Mouse (Mus musculus): ENCODE measurements around the gene Tpm1. TPM values are rescaled to one million over a fixed set of nuclear protein-coding genes. Genes with fewer than 3 reads are reported as not detected.

Gene Tpm1
- total RNA-seq, 1 experiment from 2014 or later: 78.7 TPM

DNA sequence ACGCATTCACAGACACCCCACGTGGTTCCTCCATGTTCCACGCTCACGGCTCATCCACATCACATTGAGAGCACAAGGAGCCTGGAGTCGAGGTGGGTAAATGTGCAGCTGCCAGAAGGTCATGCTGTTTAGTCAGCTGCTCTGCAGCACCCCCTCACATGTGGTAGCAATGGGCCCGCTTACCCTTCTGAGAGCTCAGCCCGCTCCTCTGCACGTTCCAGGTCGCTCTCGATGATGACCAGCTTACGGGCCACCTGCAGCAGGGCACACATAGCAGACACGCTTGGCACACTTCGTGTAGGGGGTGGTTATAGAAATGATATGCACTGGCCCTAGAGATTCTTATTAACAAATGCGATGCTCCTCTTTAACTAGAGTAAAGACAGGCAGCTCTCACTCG is 16.6 kb downstream of the Tpm1 start:
- no peak for ATAC-seq (ENCODE audit: extremely low read depth, insufficient number of reproducible peaks, low FRiP score, poor library complexity, severe bottlenecking)

- ATAC-seq (ENCODE audit: extremely low read depth, insufficient number of reproducible peaks, low FRiP score, poor library complexity, severe bottlenecking): no peak
Measured at GRCm38 (mm10) chr9:67029518-67029917, 19.7 kb downstream of the Tpm1 start.

DNA sequence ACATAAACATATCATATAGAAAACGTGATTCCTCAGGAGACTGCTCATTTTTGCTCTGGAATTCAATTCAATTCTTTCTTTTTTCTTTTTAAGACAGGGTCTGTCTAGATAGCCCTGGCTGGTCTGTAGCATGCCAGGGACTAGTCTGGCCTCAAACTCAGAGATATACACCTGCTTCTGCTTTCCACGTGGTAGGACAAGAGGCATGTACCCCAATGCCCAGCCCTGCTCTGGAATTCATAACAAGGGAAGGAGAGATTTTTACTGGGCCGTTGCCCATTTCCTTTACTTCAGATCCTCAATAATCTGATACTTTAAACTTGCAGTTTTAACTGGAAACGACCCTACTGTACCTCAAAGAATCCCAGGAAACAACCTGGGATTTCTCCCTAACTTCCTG is 20.3 kb downstream of the Tpm1 start:
- no peak for ATAC-seq (ENCODE audit: extremely low read depth, insufficient number of reproducible peaks, low FRiP score, poor library complexity, severe bottlenecking)

DNA sequence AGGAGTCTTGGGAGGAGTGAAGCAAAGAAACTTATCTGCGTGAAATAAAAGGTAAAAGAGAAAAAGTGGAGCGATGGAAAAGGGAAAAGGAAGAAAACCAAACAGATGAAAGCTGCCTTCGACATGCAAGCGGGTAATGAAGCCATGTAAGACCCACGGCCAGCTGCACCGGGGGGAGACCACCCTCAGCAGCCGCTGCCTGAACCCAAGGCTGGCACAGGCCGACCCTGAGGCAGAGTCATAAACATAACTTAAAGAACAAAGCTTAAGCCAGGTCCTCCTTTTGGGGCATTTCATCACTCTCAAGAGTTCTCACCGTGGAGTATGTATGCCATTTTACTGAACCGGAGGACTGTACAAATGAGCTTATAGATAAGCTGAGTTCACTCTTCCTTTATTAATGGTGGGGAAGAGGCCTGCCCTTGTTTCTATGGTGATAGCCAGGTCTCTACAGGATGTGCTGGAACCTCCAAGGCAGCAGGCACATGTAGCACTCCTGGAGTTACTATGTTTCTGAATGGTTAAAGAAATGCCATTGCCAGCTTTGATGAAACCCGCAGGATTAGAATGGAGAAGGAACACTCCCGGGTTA is 21.0 kb downstream of the Tpm1 start:
- no peak for ATAC-seq (ENCODE audit: extremely low read depth, insufficient number of reproducible peaks, low FRiP score, poor library complexity, severe bottlenecking)

DNA sequence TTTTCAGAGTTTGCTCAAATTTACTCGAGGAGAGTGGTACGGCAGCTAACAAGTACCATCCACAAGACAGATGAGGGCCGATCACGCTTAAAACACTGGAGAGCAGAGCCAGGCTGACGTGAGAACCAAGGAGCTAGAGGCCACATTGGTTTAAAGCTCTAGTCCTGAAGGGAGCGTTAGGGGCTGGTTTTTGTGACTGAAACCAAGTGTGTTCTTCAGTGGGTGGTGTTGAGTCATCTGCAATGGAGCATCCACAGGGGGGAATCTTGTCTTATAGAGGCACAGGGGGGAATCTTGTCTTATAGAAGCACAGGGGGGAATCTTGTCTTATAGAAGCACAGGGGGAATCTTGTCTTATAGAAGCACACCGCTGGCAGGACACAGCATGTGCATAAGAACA is 22.3 kb downstream of the Tpm1 start:
- ATAC-seq (ENCODE audit: extremely low read depth, insufficient number of reproducible peaks, low FRiP score, poor library complexity, severe bottlenecking): no peak

DNA sequence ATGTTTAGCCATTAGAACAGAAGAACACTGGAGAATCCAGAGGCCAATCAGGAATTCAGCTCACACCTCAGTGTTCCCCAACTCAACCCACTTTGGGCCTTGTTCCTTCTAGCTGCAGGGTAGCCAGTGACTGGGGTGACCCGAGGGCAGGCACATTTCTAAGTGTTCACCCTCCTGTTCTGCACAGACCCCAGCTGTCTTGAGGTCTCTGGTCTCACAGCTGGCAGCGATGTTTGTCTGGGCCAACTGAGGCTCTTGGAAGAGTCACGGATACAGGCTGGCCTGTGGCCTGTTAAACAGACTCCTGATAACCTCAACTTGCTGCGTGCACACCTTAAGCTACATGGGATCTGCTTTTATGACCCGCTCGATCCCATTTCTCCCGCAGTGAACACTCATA is 23.1 kb downstream of the Tpm1 start:
- no peak for ATAC-seq (ENCODE audit: extremely low read depth, insufficient number of reproducible peaks, low FRiP score, poor library complexity, severe bottlenecking)

DNA sequence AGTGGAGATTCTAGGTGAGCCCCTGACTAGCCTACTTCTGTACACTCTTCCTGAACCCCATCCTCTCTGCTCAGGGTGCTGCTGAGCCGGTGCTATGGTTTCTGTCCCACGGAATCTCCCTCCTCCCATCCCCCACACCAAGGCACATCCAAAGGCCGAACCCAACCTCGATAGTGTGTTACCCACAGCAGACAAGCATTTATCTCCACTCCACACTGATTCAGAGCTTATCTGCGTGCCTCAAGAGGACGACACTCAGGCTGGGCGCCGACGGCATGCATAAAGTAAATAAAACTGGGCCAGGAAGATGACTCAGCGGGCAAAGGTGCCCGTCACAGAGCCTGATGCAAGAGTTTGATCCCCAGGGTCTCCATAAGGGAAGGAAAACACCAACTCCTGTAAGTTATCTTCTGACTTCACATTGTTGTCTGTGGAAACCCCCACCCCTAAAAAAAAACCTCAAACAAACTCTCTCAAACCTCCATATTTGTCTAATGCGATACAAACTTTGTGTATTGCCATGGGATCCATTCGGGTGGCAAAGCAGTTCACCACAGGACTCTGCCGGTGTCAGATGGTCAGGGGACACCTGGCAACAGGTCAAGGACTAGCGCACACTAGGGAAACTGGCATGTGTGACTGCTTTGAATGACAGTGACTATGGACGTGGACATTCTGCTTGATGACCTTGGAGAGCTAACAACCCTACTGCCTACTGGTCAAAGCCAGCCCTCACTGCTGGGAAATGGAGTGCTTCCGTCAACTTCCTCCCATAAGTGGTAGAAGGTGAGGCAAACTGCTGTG is 24.1 kb downstream of the Tpm1 start:
- ATAC-seq (ENCODE audit: extremely low read depth, insufficient number of reproducible peaks, low FRiP score, poor library complexity, severe bottlenecking): no peak

DNA sequence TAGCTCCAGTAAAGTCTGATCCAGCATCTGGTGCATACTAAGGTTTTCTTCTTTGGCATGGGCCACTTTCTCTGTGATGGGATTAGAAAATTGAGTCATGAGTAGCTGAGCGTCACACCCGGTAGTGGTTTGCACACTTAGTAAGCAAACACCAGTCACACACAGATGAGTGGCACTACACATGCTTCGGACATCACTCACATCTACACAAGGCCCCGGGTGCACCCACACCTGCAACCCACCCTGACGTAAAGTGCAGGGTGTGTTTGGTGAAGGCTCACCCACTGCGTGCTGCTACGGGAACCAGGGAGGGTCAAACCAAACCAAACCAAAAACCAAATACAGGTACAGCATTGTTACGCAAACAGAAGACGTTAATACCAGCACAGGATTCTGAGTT is 25.8 kb downstream of the Tpm1 start:
- ATAC-seq (ENCODE audit: extremely low read depth, insufficient number of reproducible peaks, low FRiP score, poor library complexity, severe bottlenecking): no peak

GRCm38 (mm10) chr9:67020063-67020462 is 29.1 kb downstream of the Tpm1 start:
- no peak for ATAC-seq (ENCODE audit: extremely low read depth, insufficient number of reproducible peaks, low FRiP score, poor library complexity, severe bottlenecking)

- ATAC-seq (ENCODE audit: extremely low read depth, insufficient number of reproducible peaks, low FRiP score, poor library complexity, severe bottlenecking): no peak
Measured at GRCm38 (mm10) chr9:67013501-67013900, 35.7 kb downstream of the Tpm1 start.

DNA sequence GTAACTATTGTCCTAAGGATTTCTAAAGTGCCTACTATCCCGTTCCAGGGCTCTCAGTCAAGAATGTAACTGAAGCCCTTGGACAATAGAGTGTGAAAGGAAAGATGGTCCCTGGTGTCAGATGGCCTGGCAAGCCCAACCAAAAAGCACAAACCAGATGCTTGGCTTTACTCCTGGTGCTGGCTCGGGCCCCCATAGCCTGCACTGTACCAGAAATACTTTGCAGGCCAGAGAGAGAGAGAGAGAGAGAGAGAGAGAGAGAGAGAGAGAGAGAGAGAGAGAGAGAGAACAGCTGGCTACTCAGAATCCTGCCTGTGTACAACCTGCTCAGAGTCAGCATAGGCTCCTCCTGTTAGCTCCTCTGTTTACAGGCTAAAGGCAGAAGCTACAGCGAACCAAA is 36.7 kb downstream of the Tpm1 start:
- ATAC-seq (ENCODE audit: extremely low read depth, insufficient number of reproducible peaks, low FRiP score, poor library complexity, severe bottlenecking): no peak

DNA sequence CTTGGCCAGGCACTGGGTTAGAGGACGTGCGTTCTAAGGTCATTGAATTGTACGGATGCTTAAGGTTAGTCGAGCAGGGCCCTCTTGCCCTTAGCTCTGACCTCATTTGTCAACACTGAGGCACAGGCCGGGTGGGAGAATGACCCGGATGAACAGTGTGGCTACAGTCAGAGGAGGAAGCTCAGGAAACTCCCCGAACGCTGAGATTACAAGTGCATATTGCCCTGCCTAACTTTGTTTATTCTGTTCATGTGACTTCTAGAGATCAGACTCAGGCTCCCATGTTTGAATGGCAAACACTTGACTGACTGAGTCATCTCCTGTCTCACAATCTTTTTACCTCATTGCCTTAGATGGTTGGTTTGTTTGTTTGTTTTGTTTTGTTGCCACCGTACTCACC is 37.7 kb downstream of the Tpm1 start:
- ATAC-seq (ENCODE audit: extremely low read depth, insufficient number of reproducible peaks, low FRiP score, poor library complexity, severe bottlenecking): no peak

GRCm38 (mm10) chr9:67008781-67009180 is 40.4 kb downstream of the Tpm1 start:
- no peak for ATAC-seq (ENCODE audit: extremely low read depth, insufficient number of reproducible peaks, low FRiP score, poor library complexity, severe bottlenecking)

- ATAC-seq (ENCODE audit: extremely low read depth, insufficient number of reproducible peaks, low FRiP score, poor library complexity, severe bottlenecking): no peak
Measured at GRCm38 (mm10) chr9:67006376-67006775, 42.8 kb downstream of the Tpm1 start.

DNA sequence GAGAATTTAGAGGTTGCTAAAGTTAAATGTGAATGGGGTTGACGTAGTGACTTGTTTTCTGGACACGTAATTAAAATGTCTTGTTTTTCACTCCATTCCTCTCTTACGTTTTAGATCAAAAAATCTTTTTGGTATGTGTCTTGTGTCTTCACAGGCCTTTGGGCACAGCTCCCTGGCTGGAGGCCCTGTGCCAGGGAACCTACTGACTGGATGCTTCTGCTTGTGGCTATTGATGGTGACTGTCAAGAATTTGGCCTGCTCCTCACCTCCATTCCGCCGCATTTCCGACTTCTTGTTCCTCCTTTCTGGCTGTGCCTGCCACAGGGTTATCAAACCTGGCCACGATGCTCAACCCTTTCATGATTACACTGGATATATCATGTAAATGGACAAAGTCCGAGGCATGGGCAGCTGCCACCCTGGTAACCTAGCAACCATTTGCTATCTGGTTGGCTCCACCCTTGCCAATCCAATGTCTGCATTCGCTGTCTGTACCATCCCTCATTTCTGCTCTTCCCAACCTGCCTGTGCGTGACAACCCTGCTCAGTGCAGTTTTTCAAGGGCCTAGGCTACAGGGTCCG is 44.0 kb downstream of the Tpm1 start:
- no peak for ATAC-seq (ENCODE audit: extremely low read depth, insufficient number of reproducible peaks, low FRiP score, poor library complexity, severe bottlenecking)

GRCm38 (mm10) chr9:67003656-67004055 is 45.5 kb downstream of the Tpm1 start:
- no peak for ATAC-seq (ENCODE audit: extremely low read depth, insufficient number of reproducible peaks, low FRiP score, poor library complexity, severe bottlenecking)

- no peak for ATAC-seq (ENCODE audit: extremely low read depth, insufficient number of reproducible peaks, low FRiP score, poor library complexity, severe bottlenecking)
Measured at GRCm38 (mm10) chr9:67003156-67003555, 46.0 kb downstream of the Tpm1 start.

DNA sequence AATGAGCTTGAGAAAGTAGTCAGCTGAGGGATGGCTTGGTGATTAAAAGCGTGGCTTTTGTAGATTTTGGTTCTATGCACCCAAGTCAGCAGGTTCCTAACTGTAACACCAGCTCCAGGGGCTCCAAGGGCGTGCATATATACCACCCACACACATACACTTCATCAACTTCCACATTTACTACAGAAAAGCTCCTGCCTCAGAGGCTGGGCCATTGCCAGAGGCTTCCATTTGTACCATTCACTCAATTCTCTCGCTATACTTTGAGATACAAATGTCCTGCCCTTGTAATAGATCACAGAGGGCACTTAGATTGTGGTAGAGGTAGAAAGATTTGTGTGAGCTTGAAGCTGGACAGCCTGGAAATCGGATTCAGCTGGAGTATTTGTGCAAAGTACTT is 47.7 kb downstream of the Tpm1 start:
- ATAC-seq (ENCODE audit: extremely low read depth, insufficient number of reproducible peaks, low FRiP score, poor library complexity, severe bottlenecking): no peak

- peak; percentile 85; the same call in 1 of the 2 replicates for ATAC-seq (ENCODE audit: extremely low read depth, insufficient number of reproducible peaks, low FRiP score, poor library complexity, severe bottlenecking)
Measured at GRCm38 (mm10) chr9:67001050-67001449, 48.2 kb downstream of the Tpm1 start.

DNA sequence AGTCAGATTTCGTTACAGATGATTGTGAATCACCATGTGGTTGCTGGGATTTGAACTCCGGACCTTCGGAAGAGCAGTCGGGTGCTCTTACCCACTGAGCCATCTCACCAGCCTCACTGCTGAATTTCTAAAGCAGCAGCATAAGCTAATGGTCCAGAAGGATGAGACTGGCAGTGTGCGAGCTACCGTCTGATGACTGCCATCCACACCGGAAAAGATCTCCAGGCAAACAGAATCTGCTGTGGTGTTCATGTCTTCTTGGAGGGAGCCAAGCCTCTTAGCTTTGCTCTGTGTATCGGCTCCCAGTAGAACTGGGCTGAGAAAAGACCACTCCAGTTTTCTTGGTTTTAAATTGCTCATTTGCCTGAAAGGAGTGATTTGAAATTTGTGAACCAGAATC is 49.5 kb downstream of the Tpm1 start:
- no peak for ATAC-seq (ENCODE audit: extremely low read depth, insufficient number of reproducible peaks, low FRiP score, poor library complexity, severe bottlenecking)

Data from neutrophil, adult 5-6 weeks (primary cell).